Mouse (Mus musculus) hindbrain, embryonic 11.5 days (tissue): ENCODE data around the gene Orai2. TPM values are rescaled to one million over a fixed set of nuclear protein-coding genes. Genes with fewer than 3 reads are reported as not detected.

ENCODE experiments used
- ATAC-seq: fragments of 200-750 bp; cut with Nextera tagmentation; 2 replicates; pipeline ENCODE4 v1.8.0; 2017; ENCODE audit warnings: mild to moderate bottlenecking, moderate TSS enrichment, moderate library complexity; ENCODE audit not compliant: low FRiP score
- DNase-seq: peaks from one replicate; pipeline ENCODE4 v3.0.0-alpha.2; 2015; ENCODE audit warnings: low spot score
- H3K27ac ChIP-seq: fragments of 300-500 bp; sonication (generic); 2 replicates; pipeline ENCODE4 v1.5.1; 2014; ENCODE audit warnings: mild to moderate bottlenecking, low read depth, low read length
- H3K27me3 ChIP-seq: fragments of 300-500 bp; sonication (generic); 2 replicates; pipeline ENCODE4 v1.6.1; 2014; ENCODE audit warnings: mild to moderate bottlenecking, low read length, moderate library complexity, mixed read lengths; ENCODE audit not compliant: control insufficient read depth, insufficient read depth
- H3K36me3 ChIP-seq: fragments of 300-500 bp; sonication (generic); 2 replicates; pipeline ENCODE4 v1.6.1; 2014; ENCODE audit warnings: mild to moderate bottlenecking, low read length, moderate library complexity, mixed read lengths; ENCODE audit not compliant: control insufficient read depth, insufficient read depth
- H3K4me1 ChIP-seq: fragments of 300-500 bp; sonication (generic); replicated peaks from 2 replicates; pipeline ENCODE4 v1.6.1; 2014; ENCODE audit warnings: low read length, mixed read lengths; ENCODE audit not compliant: control insufficient read depth, insufficient read depth
- H3K4me2 ChIP-seq: fragments of 300-500 bp; sonication (generic); replicated peaks from 2 replicates; pipeline ENCODE4 v1.6.1; 2014; ENCODE audit warnings: mild to moderate bottlenecking, low read depth, low read length
- H3K4me3 ChIP-seq: fragments of 300-500 bp; sonication (generic); 2 replicates; pipeline ENCODE4 v1.5.1; 2014; ENCODE audit warnings: low read depth, low read length
- H3K9ac ChIP-seq: fragments of 300-500 bp; sonication (generic); 2 replicates; pipeline ENCODE4 v1.6.1; 2014; ENCODE audit warnings: low read depth, low read length
- H3K9me3 ChIP-seq: fragments of 300-500 bp; sonication (generic); 2 replicates; pipeline ENCODE4 v1.6.1; 2016; ENCODE audit warnings: low read length; ENCODE audit not compliant: control insufficient read depth
- WGBS: fragments of 180-500 bp; shearing (Covaris S2); extraction: QIAGEN DNeasy Blood & Tissue Kit; methylation state at CpG from one replicate; pipeline ENCODE4 v1.1.7; 2014; 5-methylcytosine and 5-hydroxymethylcytosine counted together
- polyA plus RNA-seq: library from polyadenylated mRNA; unstranded; fragments of >200 nt; fragmentation: Nextera tagmentation; extraction: Ambion mirVana; gene quantifications from 2 replicates; pipeline ENCODE4 v1.2.1, GENCODE M21; 2014

The Orai2 gene
- polyA plus RNA-seq, 1 experiment from 2014 or later = 8.2 TPM

GRCm38 (mm10) chr5:136146936-136147335 is 23.6 kb downstream of the Orai2 start:
- ATAC-seq (no peak), DNase-seq (no peak)
- Histone ChIP-seq H3K9ac (no peak overlapping the region), H3K27ac (no peak overlapping the region), H3K27me3 (no peaks in the 10 kb centered on the region), H3K4me1 (no peaks in the 10 kb centered on the region), H3K4me2 (no peak overlapping the region), H3K36me3 (no peaks in the 10 kb centered on the region), H3K4me3 (no peak overlapping the region), H3K9me3 (no peaks in the 10 kb centered on the region)
- 94% methylated on average over 1 of the region's 1 CpGs for WGBS

GRCm38 (mm10) chr5:136144606-136145430 is 25.7 kb downstream of the Orai2 start:
- Histone ChIP-seq H3K9me3 (no peaks in the 10 kb centered on the region), H3K4me3 (no peak overlapping the region), H3K27ac (no peak overlapping the region), H3K9ac (no peak overlapping the region), H3K4me1 (no peaks in the 10 kb centered on the region), H3K36me3 (peaks cover 4% of the 10 kb centered on the region; the same call in 1 of the 2 replicates), H3K4me2 (no peak overlapping the region), H3K27me3 (no peaks in the 10 kb centered on the region)
- WGBS = 82% methylated on average over 12 of the region's 12 CpGs
- no peak for ATAC-seq
- no peak for DNase-seq

- DNase-seq (no peak), ATAC-seq (no peak)
- H3K36me3 ChIP-seq = peaks cover 4% of the 10 kb centered on the region; the same call in 1 of the 2 replicates
- H3K4me3 ChIP-seq = no peak overlapping the region
- H3K27ac ChIP-seq = no peak overlapping the region
- no peaks in the 10 kb centered on the region for H3K27me3 ChIP-seq
- no peaks in the 10 kb centered on the region for H3K9me3 ChIP-seq
- no peaks in the 10 kb centered on the region for H3K4me1 ChIP-seq
- H3K9ac ChIP-seq = no peak overlapping the region
- 88% methylated on average over 6 of the region's 6 CpGs for WGBS
- H3K4me2 ChIP-seq = no peak overlapping the region
Observed at GRCm38 (mm10) chr5:136143161-136143755, 27.3 kb downstream of the Orai2 start.

- Histone ChIP-seq H3K9me3 (no peaks in the 10 kb centered on the region), H3K4me3 (no peak overlapping the region), H3K27me3 (no peaks in the 10 kb centered on the region), H3K9ac (no peak overlapping the region), H3K4me2 (no peak overlapping the region), H3K36me3 (peaks cover 4% of the 10 kb centered on the region; the same call in 1 of the 2 replicates), H3K4me1 (no peaks in the 10 kb centered on the region), H3K27ac (no peak overlapping the region)
- 85% methylated on average over 5 of the region's 5 CpGs for WGBS
- DNase-seq (no peak), ATAC-seq (no peak)
Observed at GRCm38 (mm10) chr5:136142746-136143145, 27.8 kb downstream of the Orai2 start.

- Histone ChIP-seq H3K4me2 (no peak overlapping the region), H3K27me3 (no peaks in the 10 kb centered on the region), H3K36me3 (peaks cover 4% of the 10 kb centered on the region; the same call in 1 of the 2 replicates), H3K4me1 (no peaks in the 10 kb centered on the region; the same call in 1 of the 2 replicates), H3K9me3 (no peaks in the 10 kb centered on the region), H3K4me3 (no peak overlapping the region), H3K27ac (no peak overlapping the region), H3K9ac (no peak overlapping the region)
- 95% methylated on average over 10 of the region's 10 CpGs for WGBS
- DNase-seq = no peak
- ATAC-seq = no peak
Observed at GRCm38 (mm10) chr5:136140057-136140482, 30.4 kb downstream of the Orai2 start.

GRCm38 (mm10) chr5:136139393-136139792 is 31.1 kb downstream of the Orai2 start:
- WGBS = 93% methylated on average over 13 of the region's 13 CpGs
- DNase-seq (no peak), ATAC-seq (no peak)
- H3K9me3 ChIP-seq = no peaks in the 10 kb centered on the region
- peaks cover 4% of the 10 kb centered on the region; the same call in 1 of the 2 replicates for H3K36me3 ChIP-seq
- H3K27ac ChIP-seq = no peak overlapping the region
- no peaks in the 10 kb centered on the region; the same call in 1 of the 2 replicates for H3K4me1 ChIP-seq
- no peak overlapping the region for H3K4me3 ChIP-seq
- H3K9ac ChIP-seq = no peak overlapping the region
- no peak overlapping the region for H3K4me2 ChIP-seq
- no peaks in the 10 kb centered on the region for H3K27me3 ChIP-seq

- Histone ChIP-seq H3K27me3 (no peaks in the 10 kb centered on the region), H3K9me3 (no peaks in the 10 kb centered on the region), H3K9ac (no peak overlapping the region), H3K36me3 (peaks cover 7% of the 10 kb centered on the region; the same call in 1 of the 2 replicates), H3K4me1 (no peaks in the 10 kb centered on the region; the same call in 1 of the 2 replicates), H3K27ac (no peak overlapping the region), H3K4me2 (no peak overlapping the region), H3K4me3 (no peak overlapping the region)
- ATAC-seq (no peak), DNase-seq (peak; percentile 75)
- WGBS = 76% methylated on average over 13 of the region's 13 CpGs
Observed at GRCm38 (mm10) chr5:136137658-136138274, 32.7 kb downstream of the Orai2 start.

- H3K4me2 ChIP-seq = peak overlapping the region; percentile 78
- H3K4me3 ChIP-seq = peak overlapping the region; percentile 75
- H3K4me1 ChIP-seq = no peaks in the 10 kb centered on the region; the same call in 1 of the 2 replicates
- DNase-seq (peak; percentile 10), ATAC-seq (no peak; the same call in 1 of the 2 replicates)
- peaks cover 7% of the 10 kb centered on the region; the same call in 1 of the 2 replicates for H3K36me3 ChIP-seq
- H3K27me3 ChIP-seq = no peaks in the 10 kb centered on the region
- peak overlapping the region; percentile 79 for H3K9ac ChIP-seq
- H3K27ac ChIP-seq = no peak overlapping the region
- H3K9me3 ChIP-seq = no peaks in the 10 kb centered on the region
- WGBS = 11% methylated on average over 20 of the region's 20 CpGs
Observed at GRCm38 (mm10) chr5:136136292-136136990, 34.1 kb downstream of the Orai2 start.
